In genomic region chr10:59056294-59056693, GRCm38 (mm10) we compare ENCODE assay signal across 18 mouse cellular contexts.
DNase-seq lines count a peak whose midpoint lies in the region; ATAC-seq lines count a peak whose summit lies in the region.
"Had no signal": no experiment of that assay in that cellular context is flagged by ENCODE, and none has a peak within 500 bp of the region (broad histone marks: within the 10 kb centered on the region; RNA-seq: fewer than 3 reads in every experiment).

No protein-coding gene starts in this region.

- no peak for DNase-seq in hindbrain, embryonic 10.5 days (ENCODE audit: low spot score)
- no peak for DNase-seq in midbrain, embryonic 10.5 days (ENCODE audit: low spot score)
- DNase-seq: adrenal gland, adult 2 months; adrenal gland, postnatal 25 days; cerebellum, adult 18-20 months; cerebellum, adult 9-11 months; cerebellum, postnatal 36 days; gastrocnemius, postnatal 10 days; heart, postnatal 4 days had no signal

- peak; percentile 56; the same call in 1 of the 2 replicates for ATAC-seq in hindbrain, embryonic 12.5 days (ENCODE audit: low FRiP score)
- peak; percentile 45; the same call in 1 of the 2 replicates for ATAC-seq in midbrain, embryonic 13.5 days
- peak; percentile 56; the same call in 1 of the 2 replicates for ATAC-seq in neural tube, embryonic 12.5 days (ENCODE audit: low FRiP score, low read depth)
- 0 out of 2 replicates have a peak, but pooled peaks have one; percentile 59 for ATAC-seq in neural tube, embryonic 15.5 days (ENCODE audit: low FRiP score)
- no peak for ATAC-seq in inflammation-experienced regulatory T-cells, adult 6 months
- ATAC-seq: intestine, embryonic 16.5 days had no signal

- H3K27ac ChIP-seq in hindbrain, embryonic 12.5 days, result no peak overlapping the region
- H3K27ac ChIP-seq in hindbrain, embryonic 10.5 days, result no peak overlapping the region
- H3K27ac ChIP-seq in midbrain, embryonic 13.5 days, result no peak overlapping the region
- no peak overlapping the region for H3K27ac ChIP-seq in midbrain, embryonic 10.5 days (replicated peaks)
- no peak overlapping the region for H3K27ac ChIP-seq in neural tube, embryonic 12.5 days
- no peak overlapping the region for H3K27ac ChIP-seq in neural tube, embryonic 15.5 days (replicated peaks)
- H3K27ac ChIP-seq: embryonic facial prominence, embryonic 13.5 days; forebrain, embryonic 13.5 days; heart, embryonic 13.5 days had no signal

- no peaks in the 10 kb centered on the region for H3K9me3 ChIP-seq in hindbrain, embryonic 12.5 days (replicated peaks)
- no peaks in the 10 kb centered on the region for H3K9me3 ChIP-seq in hindbrain, embryonic 10.5 days
- no peaks in the 10 kb centered on the region for H3K9me3 ChIP-seq in midbrain, embryonic 13.5 days
- H3K9me3 ChIP-seq in midbrain, embryonic 10.5 days (replicated peaks), result no peaks in the 10 kb centered on the region
- H3K9me3 ChIP-seq in neural tube, embryonic 12.5 days, result no peaks in the 10 kb centered on the region
- no peaks in the 10 kb centered on the region for H3K9me3 ChIP-seq in neural tube, embryonic 15.5 days (replicated peaks)
- H3K9me3 ChIP-seq: embryonic facial prominence, embryonic 13.5 days; forebrain, embryonic 13.5 days; heart, embryonic 13.5 days had no signal

- H3K4me2 ChIP-seq in hindbrain, embryonic 12.5 days (replicated peaks), result no peak overlapping the region
- H3K4me2 ChIP-seq in midbrain, embryonic 13.5 days (replicated peaks), result no peak overlapping the region
- H3K4me2 ChIP-seq in neural tube, embryonic 12.5 days (replicated peaks), result no peak overlapping the region
- H3K4me2 ChIP-seq in neural tube, embryonic 15.5 days, result no peak overlapping the region
- H3K4me2 ChIP-seq: embryonic facial prominence, embryonic 13.5 days; forebrain, embryonic 13.5 days; heart, embryonic 13.5 days had no signal

- no peaks in the 10 kb centered on the region for H3K36me3 ChIP-seq in hindbrain, embryonic 12.5 days
- no peaks in the 10 kb centered on the region for H3K36me3 ChIP-seq in hindbrain, embryonic 10.5 days
- no peaks in the 10 kb centered on the region for H3K36me3 ChIP-seq in midbrain, embryonic 13.5 days
- no peaks in the 10 kb centered on the region for H3K36me3 ChIP-seq in midbrain, embryonic 10.5 days
- no peaks in the 10 kb centered on the region for H3K36me3 ChIP-seq in neural tube, embryonic 12.5 days
- H3K36me3 ChIP-seq in neural tube, embryonic 15.5 days, result no peaks in the 10 kb centered on the region
- H3K36me3 ChIP-seq: embryonic facial prominence, embryonic 13.5 days; heart, embryonic 13.5 days had no signal

- peaks cover 5% of the 10 kb centered on the region; the same call in 1 of the 2 replicates for H3K4me1 ChIP-seq in hindbrain, embryonic 12.5 days
- H3K4me1 ChIP-seq in hindbrain, embryonic 10.5 days (replicated peaks), result 0 out of 2 replicates have a peak, but pooled peaks cover 4% of the 10 kb centered on the region
- peaks cover 4% of the 10 kb centered on the region; the same call in 1 of the 2 replicates for H3K4me1 ChIP-seq in midbrain, embryonic 13.5 days (replicated peaks)
- H3K4me1 ChIP-seq in midbrain, embryonic 10.5 days, result peaks cover 4% of the 10 kb centered on the region; the same call in 1 of the 2 replicates
- H3K4me1 ChIP-seq in neural tube, embryonic 12.5 days, result peaks cover 5% of the 10 kb centered on the region; the same call in 1 of the 2 replicates
- no peaks in the 10 kb centered on the region for H3K4me1 ChIP-seq in neural tube, embryonic 15.5 days
- H3K4me1 ChIP-seq: embryonic facial prominence, embryonic 13.5 days; heart, embryonic 13.5 days had no signal

- no peak overlapping the region for H3K4me3 ChIP-seq in hindbrain, embryonic 12.5 days
- no peak overlapping the region for H3K4me3 ChIP-seq in hindbrain, embryonic 10.5 days
- H3K4me3 ChIP-seq in midbrain, embryonic 13.5 days (replicated peaks), result no peak overlapping the region
- H3K4me3 ChIP-seq in midbrain, embryonic 10.5 days, result no peak overlapping the region
- no peak overlapping the region for H3K4me3 ChIP-seq in neural tube, embryonic 12.5 days
- no peak overlapping the region for H3K4me3 ChIP-seq in neural tube, embryonic 15.5 days (replicated peaks)
- H3K4me3 ChIP-seq: embryonic facial prominence, embryonic 13.5 days; forebrain, embryonic 13.5 days; heart, embryonic 13.5 days had no signal

- 45% methylated on average over 6 of the region's 6 CpGs for WGBS in hindbrain, embryonic 12.5 days
- WGBS in hindbrain, embryonic 10.5 days, result 61% methylated on average over 6 of the region's 6 CpGs
- WGBS in midbrain, embryonic 13.5 days, result 43% methylated on average over 6 of the region's 6 CpGs
- WGBS in midbrain, embryonic 10.5 days, result 63% methylated on average over 6 of the region's 6 CpGs
- 51% methylated on average over 6 of the region's 6 CpGs for WGBS in neural tube, embryonic 12.5 days
- 35% methylated on average over 6 of the region's 6 CpGs for WGBS in neural tube, embryonic 15.5 days

- H3K9ac ChIP-seq in hindbrain, embryonic 12.5 days, result no peak overlapping the region
- H3K9ac ChIP-seq in midbrain, embryonic 13.5 days (replicated peaks), result no peak overlapping the region
- H3K9ac ChIP-seq in neural tube, embryonic 12.5 days, result no peak overlapping the region
- no peak overlapping the region for H3K9ac ChIP-seq in neural tube, embryonic 15.5 days (replicated peaks)
- H3K9ac ChIP-seq: embryonic facial prominence, embryonic 13.5 days; forebrain, embryonic 13.5 days; heart, embryonic 13.5 days had no signal

- H3K27me3 ChIP-seq in hindbrain, embryonic 12.5 days, result no peaks in the 10 kb centered on the region
- H3K27me3 ChIP-seq in hindbrain, embryonic 10.5 days (ENCODE audit: insufficient read depth, poor library complexity, severe bottlenecking), result no peaks in the 10 kb centered on the region
- no peaks in the 10 kb centered on the region for H3K27me3 ChIP-seq in midbrain, embryonic 13.5 days
- no peaks in the 10 kb centered on the region for H3K27me3 ChIP-seq in midbrain, embryonic 10.5 days (ENCODE audit: low read depth, poor library complexity, severe bottlenecking)
- no peaks in the 10 kb centered on the region for H3K27me3 ChIP-seq in neural tube, embryonic 12.5 days (replicated peaks)
- H3K27me3 ChIP-seq in neural tube, embryonic 15.5 days (replicated peaks), result no peaks in the 10 kb centered on the region
- H3K27me3 ChIP-seq: embryonic facial prominence, embryonic 13.5 days; forebrain, embryonic 13.5 days; heart, embryonic 13.5 days had no signal
